Mouse (Mus musculus) thymus, postnatal 10 days (tissue): ENCODE measurements around the gene Sgca.

ENCODE experiments used
- DNase-seq, 2 experiments: peaks; one replicate each; pipeline ENCODE4 v3.0.0; 2021; ENCODE audit warnings: low spot score in 2 of 2

The Sgca gene

GRCm38 (mm10) chr11:94944295-94944694, 31.8 kb downstream of the Sgca start:
- DNase-seq: peak in 1 of 2 experiments; percentile 21

- no peak for DNase-seq
Measured at GRCm38 (mm10) chr11:94943054-94943453, 33.1 kb downstream of the Sgca start.

- DNase-seq: peak; percentile 23 to 69
Measured at GRCm38 (mm10) chr11:94942282-94943023, 33.7 kb downstream of the Sgca start.

GRCm38 (mm10) chr11:94941776-94942175, 34.4 kb downstream of the Sgca start:
- DNase-seq: no peak

GRCm38 (mm10) chr11:94941121-94941520, 35.0 kb downstream of the Sgca start:
- no peak for DNase-seq

- peak in 1 of 2 experiments; percentile 67 for DNase-seq
Measured at GRCm38 (mm10) chr11:94939280-94939679, 36.8 kb downstream of the Sgca start.

GRCm38 (mm10) chr11:94938296-94938695, 37.8 kb downstream of the Sgca start:
- no peak for DNase-seq

- DNase-seq: no peak
Measured at GRCm38 (mm10) chr11:94937787-94938186, 38.3 kb downstream of the Sgca start.

GRCm38 (mm10) chr11:94937335-94937781, 38.8 kb downstream of the Sgca start:
- peak in 1 of 2 experiments; percentile 33 for DNase-seq

- DNase-seq: peak; percentile 62 to 79
Measured at GRCm38 (mm10) chr11:94936851-94937295, 39.3 kb downstream of the Sgca start.

- no peak for DNase-seq
Measured at GRCm38 (mm10) chr11:94936045-94936444, 40.1 kb downstream of the Sgca start, which contains the start of gene Col1a1. Gene Col1a1 (plus strand): TSS chr11:94936224.

GRCm38 (mm10) chr11:94934526-94934925, 41.6 kb downstream of the Sgca start:
- DNase-seq: no peak

GRCm38 (mm10) chr11:94933584-94933983, 42.5 kb downstream of the Sgca start:
- no peak for DNase-seq

- no peak for DNase-seq
Measured at GRCm38 (mm10) chr11:94930151-94930550, 46.0 kb downstream of the Sgca start.

GRCm38 (mm10) chr11:94929599-94929998, 46.5 kb downstream of the Sgca start:
- no peak for DNase-seq

GRCm38 (mm10) chr11:94928820-94929219, 47.3 kb downstream of the Sgca start:
- peak in 1 of 2 experiments; percentile 26 for DNase-seq

GRCm38 (mm10) chr11:94927771-94928291, 48.3 kb downstream of the Sgca start:
- DNase-seq: no peak

- no peak for DNase-seq
Measured at GRCm38 (mm10) chr11:94926431-94926830, 49.7 kb downstream of the Sgca start.

GRCm38 (mm10) chr11:94924977-94925376, 51.1 kb downstream of the Sgca start:
- no peak for DNase-seq

GRCm38 (mm10) chr11:94920996-94921401, 55.1 kb downstream of the Sgca start:
- DNase-seq: no peak

GRCm38 (mm10) chr11:94917717-94918116, 58.4 kb downstream of the Sgca start:
- DNase-seq: no peak

- no peak for DNase-seq
Measured at GRCm38 (mm10) chr11:94916477-94916876, 59.6 kb downstream of the Sgca start.
